Mouse (Mus musculus) kidney, adult 2 months (tissue): ENCODE measurements around the gene 2410137M14Rik.

Experiments
- CTCF ChIP-seq: fragments of 200-500 bp; conservative IDR thresholded peaks from 2 replicates; pipeline ENCODE4 v1.5.1; 2011; ENCODE audit warnings: low read depth, mild to moderate bottlenecking, control low read depth, low read length, moderate library complexity, mixed read lengths; ENCODE audit not compliant: insufficient read depth, insufficient read length
- POLR2A ChIP-seq: fragments of 200-500 bp; IDR thresholded peaks from one replicate; pipeline ENCODE4 v1.6.1; 2011; ENCODE audit warnings: low read depth, low read length, control low read depth

GRCm38 (mm10) chr17:36998477-36998876 is 17.4 kb upstream of the 2410137M14Rik start:
- TF ChIP-seq POLR2A (no peak), CTCF (no peak)
